Mouse (Mus musculus) small intestine, adult 2 months (tissue): Measurements from ENCODE around the gene Sept9.

Experiments
- CTCF ChIP-seq: fragments of 200-500 bp; IDR thresholded peaks from 2 replicates; pipeline ENCODE4 v1.5.1; 2012; ENCODE audit warnings: low read depth, mild to moderate bottlenecking, control low read depth, inconsistent platforms, low read length, moderate library complexity, mixed read lengths; ENCODE audit not compliant: insufficient replicate concordance, insufficient read length; ENCODE audit errors: extremely low read depth
- POLR2A ChIP-seq: fragments of 200-500 bp; IDR thresholded peaks from 2 replicates; pipeline ENCODE4 v1.6.1; 2012; ENCODE audit warnings: low read depth, mild to moderate bottlenecking, control low read depth, inconsistent platforms, low read length, moderate library complexity

DNA sequence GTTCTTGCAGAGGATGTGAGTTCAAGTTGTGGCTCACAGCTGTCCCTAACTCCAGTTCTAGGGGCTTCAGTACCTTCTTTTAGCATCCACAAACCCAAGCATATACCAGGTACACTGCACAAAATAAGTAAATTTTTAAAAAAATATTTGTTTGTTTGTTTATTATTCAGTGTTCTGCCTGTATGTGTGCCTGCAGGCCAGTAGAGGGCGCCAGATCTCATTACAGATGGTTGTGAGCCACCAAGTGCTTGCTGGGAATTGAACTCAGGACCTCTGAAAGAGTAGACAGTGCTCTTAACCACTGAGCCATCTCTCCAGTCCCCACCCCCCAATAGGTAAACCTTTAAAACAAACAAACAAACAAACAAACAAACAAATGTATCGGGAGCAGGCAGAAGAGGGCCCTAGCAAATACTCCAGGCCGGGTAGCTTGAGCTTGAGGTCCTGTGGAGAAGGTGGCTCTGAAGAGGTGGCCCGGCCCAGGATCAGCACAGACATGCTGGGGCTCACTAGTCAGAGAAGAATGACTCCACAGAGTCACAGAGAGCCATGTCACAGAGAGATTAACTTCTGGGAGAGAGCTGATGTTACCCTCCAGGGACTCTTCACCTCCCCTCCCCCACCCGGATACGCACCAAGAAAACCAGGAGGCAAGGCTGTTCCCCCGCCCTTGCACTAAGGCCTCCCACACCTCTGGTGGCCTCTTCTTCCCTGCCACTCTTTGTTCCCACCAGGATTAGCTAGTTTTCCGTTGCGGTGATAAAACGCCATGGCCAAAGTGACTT is 202.3 kb downstream of the Sept9 start:
- TF ChIP-seq CTCF (peak; percentile 37; the same call in 1 of the 2 replicates), POLR2A (no peak)
